Mouse (Mus musculus) midbrain, embryonic 13.5 days (tissue): ENCODE measurements at regions not wholly inside any gene's neighbourhood (a gene's known extent, or its start where the extent isn't known, plus 50 kb on each side); places are given as distances from the start of the nearest gene placed in this dataset.
A peak's percentile ranks its signal among the peaks of the same experiment; 100 is the strongest.

Source experiments
- ATAC-seq: fragments of 200-750 bp; cut with Nextera tagmentation; 2 replicates; pipeline ENCODE4 v1.8.0; 2017; ENCODE audit warnings: mild to moderate bottlenecking, moderate TSS enrichment, moderate library complexity
- H3K27ac ChIP-seq: fragments of 300-500 bp; sonication (generic); 2 replicates; pipeline ENCODE4 v1.5.1; 2015; ENCODE audit warnings: inconsistent platforms, mild to moderate bottlenecking, moderate library complexity
- H3K27me3 ChIP-seq: fragments of 300-500 bp; sonication (generic); 2 replicates; pipeline ENCODE4 v1.6.1; 2015; ENCODE audit warnings: mild to moderate bottlenecking, inconsistent platforms
- H3K36me3 ChIP-seq: fragments of 300-500 bp; sonication (generic); 2 replicates; pipeline ENCODE4 v1.6.1; 2015; ENCODE audit warnings: mild to moderate bottlenecking, inconsistent platforms
- H3K4me1 ChIP-seq: fragments of 300-500 bp; sonication (generic); replicated peaks from 2 replicates; pipeline ENCODE4 v1.6.1; 2015; ENCODE audit warnings: inconsistent platforms
- H3K4me2 ChIP-seq: fragments of 300-500 bp; sonication (generic); replicated peaks from 2 replicates; pipeline ENCODE4 v1.6.1; 2015; ENCODE audit warnings: moderate library complexity, mild to moderate bottlenecking, inconsistent platforms
- H3K4me3 ChIP-seq: fragments of 300-500 bp; sonication (generic); replicated peaks from 2 replicates; pipeline ENCODE4 v1.5.1; 2015; ENCODE audit warnings: mild to moderate bottlenecking, inconsistent platforms
- H3K9ac ChIP-seq: fragments of 300-500 bp; sonication (generic); replicated peaks from 2 replicates; pipeline ENCODE4 v1.6.1; 2015; ENCODE audit warnings: mild to moderate bottlenecking, inconsistent platforms
- H3K9me3 ChIP-seq: fragments of 300-500 bp; sonication (generic); 2 replicates; pipeline ENCODE4 v1.6.1; 2016; ENCODE audit warnings: mild to moderate bottlenecking, inconsistent platforms
- WGBS: fragments of 180-500 bp; shearing (Covaris S2); methylation state at CpG from one replicate; pipeline ENCODE4 v1.1.7; 2015; 5-methylcytosine and 5-hydroxymethylcytosine counted together

GRCm38 (mm10) chr14:105480048-105480447, 221.7 kb downstream of the Ndfip2 start:
- WGBS, result 45% methylated on average over 9 of the region's 9 CpGs

DNA sequence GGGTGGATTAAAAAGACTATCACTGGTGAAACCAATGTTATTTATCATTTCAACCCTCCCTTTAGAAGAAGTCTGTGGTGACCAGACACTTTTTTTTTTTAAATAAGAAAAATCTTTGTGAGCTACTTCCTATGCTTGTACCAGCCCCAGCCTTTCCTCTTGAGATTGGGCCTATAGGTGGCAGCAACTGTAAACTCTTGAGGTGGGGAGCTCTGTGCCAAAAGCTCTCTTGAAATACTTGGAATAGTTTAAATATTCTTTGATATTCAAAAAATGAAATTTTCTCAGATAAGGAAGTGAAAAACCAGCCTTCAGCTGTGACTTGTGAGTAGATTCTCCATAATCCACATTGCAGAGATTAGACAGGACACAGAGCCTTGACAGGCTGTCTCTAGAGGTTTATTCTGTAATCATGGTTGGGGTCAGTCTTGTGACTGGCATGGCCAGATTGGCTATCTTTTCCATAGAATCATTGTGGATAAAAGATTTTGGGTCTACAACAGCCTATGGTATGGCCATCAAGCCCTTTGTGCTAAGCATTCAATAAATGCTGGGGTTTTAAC, 216.7 kb downstream of the Ndfip2 start:
- no peak overlapping the region for H3K4me2 ChIP-seq
- no peaks in the 10 kb centered on the region for H3K9me3 ChIP-seq
- H3K27ac ChIP-seq, result no peak overlapping the region
- H3K4me3 ChIP-seq, result no peak overlapping the region
- H3K4me1 ChIP-seq, result peaks cover 2% of the 10 kb centered on the region
- H3K36me3 ChIP-seq, result no peaks in the 10 kb centered on the region
- ATAC-seq, result no peak
- peaks cover 16% of the 10 kb centered on the region for H3K27me3 ChIP-seq
- no peak overlapping the region for H3K9ac ChIP-seq

More at GRCm38 (mm10) chr14:105480048-105480447, 221.7 kb downstream of the Ndfip2 start:
- no peaks in the 10 kb centered on the region for H3K9me3 ChIP-seq
- H3K4me1 ChIP-seq, result peaks cover 34% of the 10 kb centered on the region
- peak overlapping the region; percentile 5; the same call in 1 of the 2 replicates for H3K4me3 ChIP-seq
- H3K4me2 ChIP-seq, result peak overlapping the region; percentile 7; the same call in 1 of the 2 replicates
- no peak for ATAC-seq
- H3K9ac ChIP-seq, result no peak overlapping the region
- peaks cover 27% of the 10 kb centered on the region for H3K27me3 ChIP-seq
- H3K36me3 ChIP-seq, result no peaks in the 10 kb centered on the region
- H3K27ac ChIP-seq, result no peak overlapping the region

GRCm38 (mm10) chr14:105448919-105449458, 190.6 kb downstream of the Ndfip2 start:
- no peak overlapping the region for H3K4me2 ChIP-seq
- H3K27me3 ChIP-seq, result no peaks in the 10 kb centered on the region
- no peak overlapping the region for H3K27ac ChIP-seq
- H3K36me3 ChIP-seq, result no peaks in the 10 kb centered on the region
- H3K9me3 ChIP-seq, result no peaks in the 10 kb centered on the region
- ATAC-seq, result no peak
- WGBS, result 90% methylated on average over 3 of the region's 3 CpGs
- H3K4me3 ChIP-seq, result no peak overlapping the region
- H3K4me1 ChIP-seq, result no peaks in the 10 kb centered on the region
- H3K9ac ChIP-seq, result no peak overlapping the region

GRCm38 (mm10) chr14:105447088-105447487, 188.7 kb downstream of the Ndfip2 start:
- H3K4me3 ChIP-seq, result no peak overlapping the region
- H3K27ac ChIP-seq, result no peak overlapping the region
- H3K27me3 ChIP-seq, result no peaks in the 10 kb centered on the region
- WGBS, result 91% methylated on average over 5 of the region's 5 CpGs
- H3K9me3 ChIP-seq, result no peaks in the 10 kb centered on the region
- no peaks in the 10 kb centered on the region for H3K4me1 ChIP-seq
- H3K9ac ChIP-seq, result no peak overlapping the region
- no peak overlapping the region for H3K4me2 ChIP-seq
- no peaks in the 10 kb centered on the region for H3K36me3 ChIP-seq
- no peak for ATAC-seq

DNA sequence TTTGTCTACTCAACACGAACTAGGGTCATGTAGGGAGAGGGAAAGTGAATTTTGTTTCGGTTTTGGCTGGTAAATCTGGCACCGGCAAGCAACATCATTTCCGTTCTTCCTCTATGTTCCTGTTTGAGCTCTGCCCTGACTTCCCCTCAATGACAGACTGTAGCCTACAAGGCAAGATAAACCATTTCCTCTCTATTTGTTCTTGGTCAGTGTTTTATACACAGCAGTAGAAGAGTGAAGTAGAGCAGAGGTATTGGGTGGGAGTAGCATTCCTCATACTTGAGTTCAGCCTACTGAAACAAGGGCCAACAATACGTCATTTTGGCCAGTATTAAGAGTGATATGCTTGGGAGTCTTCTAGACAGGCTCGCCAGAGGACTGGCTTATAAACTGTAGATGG, 177.0 kb downstream of the Ndfip2 start:
- no peak overlapping the region for H3K9ac ChIP-seq
- no peak overlapping the region for H3K4me3 ChIP-seq
- H3K27me3 ChIP-seq, result no peaks in the 10 kb centered on the region
- no peak for ATAC-seq
- H3K27ac ChIP-seq, result no peak overlapping the region
- H3K4me2 ChIP-seq, result no peak overlapping the region
- no peaks in the 10 kb centered on the region for H3K36me3 ChIP-seq
- peaks cover 12% of the 10 kb centered on the region for H3K4me1 ChIP-seq
- 88% methylated on average over 6 of the region's 6 CpGs for WGBS
- H3K9me3 ChIP-seq, result no peaks in the 10 kb centered on the region

- no peak for ATAC-seq
- H3K9ac ChIP-seq, result no peak overlapping the region
- no peak overlapping the region for H3K4me2 ChIP-seq
- H3K36me3 ChIP-seq, result no peaks in the 10 kb centered on the region
- whole genome bisulfite sequencing, result 92% methylated on average over 2 of the region's 2 CpGs
- peaks cover 12% of the 10 kb centered on the region for H3K4me1 ChIP-seq
- no peak overlapping the region for H3K4me3 ChIP-seq
- H3K27ac ChIP-seq, result no peak overlapping the region
- H3K9me3 ChIP-seq, result no peaks in the 10 kb centered on the region
- no peaks in the 10 kb centered on the region for H3K27me3 ChIP-seq
Measured at GRCm38 (mm10) chr14:105433456-105433855, 175.1 kb downstream of the Ndfip2 start.

GRCm38 (mm10) chr14:105432670-105433069, 174.3 kb downstream of the Ndfip2 start:
- no peaks in the 10 kb centered on the region for H3K9me3 ChIP-seq
- no peak overlapping the region for H3K4me2 ChIP-seq
- no peaks in the 10 kb centered on the region for H3K27me3 ChIP-seq
- H3K36me3 ChIP-seq, result no peaks in the 10 kb centered on the region
- H3K4me3 ChIP-seq, result no peak overlapping the region
- H3K4me1 ChIP-seq, result peaks cover 13% of the 10 kb centered on the region
- H3K9ac ChIP-seq, result no peak overlapping the region
- WGBS, result 2% methylated on average over 4 of the region's 4 CpGs
- ATAC-seq, result peak; percentile 92
- H3K27ac ChIP-seq, result 0 out of 2 replicates have a peak overlapping the region, but pooled peaks have one; percentile 25

DNA sequence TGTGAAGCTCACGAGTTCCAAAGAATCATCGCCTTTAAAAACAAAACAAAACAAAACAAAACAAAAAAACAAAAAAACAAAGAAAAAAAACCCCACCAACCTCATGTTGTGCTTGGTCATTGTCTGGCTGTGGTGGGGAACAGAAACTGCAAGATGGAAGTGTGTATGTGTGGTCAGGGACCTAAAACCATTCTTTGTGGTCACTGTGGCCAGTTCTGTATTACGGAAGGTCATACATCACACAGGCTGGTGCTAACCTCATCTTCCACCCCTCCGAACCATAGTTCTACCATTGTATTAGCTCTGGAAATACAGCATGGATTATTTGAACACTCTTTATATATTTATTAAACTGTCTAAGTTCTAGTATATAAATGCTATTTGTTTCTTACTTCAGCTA, 173.2 kb downstream of the Ndfip2 start:
- H3K36me3 ChIP-seq, result no peaks in the 10 kb centered on the region
- no peak overlapping the region for H3K4me2 ChIP-seq
- peaks cover 18% of the 10 kb centered on the region for H3K4me1 ChIP-seq
- no peaks in the 10 kb centered on the region for H3K9me3 ChIP-seq
- no peak overlapping the region for H3K4me3 ChIP-seq
- H3K9ac ChIP-seq, result no peak overlapping the region
- no peak overlapping the region for H3K27ac ChIP-seq
- no peaks in the 10 kb centered on the region for H3K27me3 ChIP-seq
- no peak for ATAC-seq
- 96% methylated on average over 4 of the region's 4 CpGs for WGBS

DNA sequence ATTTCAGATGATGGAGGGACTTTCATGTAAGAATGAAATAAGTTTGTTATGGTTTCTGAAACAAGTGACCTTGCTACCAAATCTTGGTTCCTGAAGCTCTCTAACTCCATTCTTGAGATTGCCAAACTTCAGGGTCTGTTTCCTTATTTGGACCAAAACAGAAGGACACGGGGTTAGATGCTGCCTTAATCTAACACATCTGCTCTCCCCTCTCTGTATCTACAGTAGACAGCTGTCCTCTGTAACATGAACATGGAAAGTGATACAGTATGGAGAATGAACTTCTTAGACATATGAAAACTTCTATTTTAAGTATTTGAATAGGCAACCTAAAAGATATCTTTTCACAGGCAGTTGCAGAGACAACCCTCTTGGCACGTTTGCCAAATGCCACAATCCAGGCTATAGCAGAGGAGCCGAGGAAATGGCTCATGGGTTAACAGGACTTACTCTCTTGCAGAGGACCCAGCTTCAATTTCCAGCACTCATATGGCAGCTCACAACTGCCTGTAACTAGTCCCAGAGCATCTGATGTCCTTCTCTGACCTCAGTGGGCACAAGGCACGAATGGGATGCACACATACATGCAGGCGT, 171.4 kb downstream of the Ndfip2 start:
- Histone ChIP-seq H3K4me2 (no peak overlapping the region), H3K36me3 (no peaks in the 10 kb centered on the region), H3K4me3 (no peak overlapping the region), H3K27me3 (no peaks in the 10 kb centered on the region), H3K9ac (no peak overlapping the region), H3K4me1 (peaks cover 18% of the 10 kb centered on the region), H3K27ac (no peak overlapping the region), H3K9me3 (no peaks in the 10 kb centered on the region)
- ATAC-seq, result no peak
- 89% methylated on average over 5 of the region's 5 CpGs for WGBS

DNA sequence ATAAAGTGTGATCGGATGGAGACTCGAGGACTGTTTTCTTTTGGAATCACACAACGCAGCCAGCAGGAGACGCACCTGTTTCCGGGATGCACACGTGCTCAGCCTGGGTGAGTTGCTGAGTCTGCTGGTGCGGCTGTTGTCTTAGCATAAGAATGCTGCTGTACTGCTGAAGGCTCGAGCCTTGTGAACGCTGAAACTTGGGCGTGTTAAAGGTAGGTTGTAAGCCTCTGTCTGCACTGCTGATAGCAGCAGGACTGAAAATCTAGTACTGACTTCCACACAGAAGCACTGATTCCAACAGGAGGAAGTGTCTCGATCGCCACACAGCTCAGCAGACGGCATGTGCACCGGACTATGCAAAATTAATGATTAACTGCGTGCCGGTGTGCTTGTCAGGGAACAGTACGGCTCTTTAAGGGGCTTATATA, 169.1 kb downstream of the Ndfip2 start:
- whole genome bisulfite sequencing, result 25% methylated on average over 17 of the region's 17 CpGs
- ATAC-seq, result peak; percentile 73; the same call in 1 of the 2 replicates
- H3K27ac ChIP-seq, result no peak overlapping the region

GRCm38 (mm10) chr14:105426597-105427334, 168.4 kb downstream of the Ndfip2 start:
- H3K4me2 ChIP-seq, result no peak overlapping the region
- WGBS, result 83% methylated on average over 19 of the region's 19 CpGs

More for the DNA sequence above, 169.1 kb downstream of the Ndfip2 start:
- H3K4me1 ChIP-seq, result peaks cover 12% of the 10 kb centered on the region
- H3K4me2 ChIP-seq, result peak overlapping the region; percentile 46
- peak overlapping the region; percentile 24 for H3K4me3 ChIP-seq
- H3K36me3 ChIP-seq, result no peaks in the 10 kb centered on the region
- no peaks in the 10 kb centered on the region for H3K27me3 ChIP-seq
- H3K9me3 ChIP-seq, result no peaks in the 10 kb centered on the region
- 0 out of 2 replicates have a peak overlapping the region, but pooled peaks have one; percentile 16 for H3K9ac ChIP-seq

GRCm38 (mm10) chr14:105417967-105418366, 159.6 kb downstream of the Ndfip2 start:
- Histone ChIP-seq H3K9me3 (no peaks in the 10 kb centered on the region), H3K4me3 (no peak overlapping the region), H3K36me3 (no peaks in the 10 kb centered on the region), H3K9ac (no peak overlapping the region), H3K4me2 (no peak overlapping the region), H3K27me3 (no peaks in the 10 kb centered on the region), H3K4me1 (no peaks in the 10 kb centered on the region), H3K27ac (no peak overlapping the region)
- no peak for ATAC-seq
- WGBS, result 51% methylated on average over 4 of the region's 4 CpGs

More at GRCm38 (mm10) chr14:105426597-105427334, 168.4 kb downstream of the Ndfip2 start:
- ATAC-seq, result no peak
- H3K9ac ChIP-seq, result no peak overlapping the region
- H3K9me3 ChIP-seq, result no peaks in the 10 kb centered on the region
- H3K4me3 ChIP-seq, result no peak overlapping the region
- 0 out of 2 replicates have a peak, but pooled peaks cover 6% of the 10 kb centered on the region for H3K4me1 ChIP-seq
- H3K27ac ChIP-seq, result no peak overlapping the region
- no peaks in the 10 kb centered on the region for H3K27me3 ChIP-seq
- H3K36me3 ChIP-seq, result no peaks in the 10 kb centered on the region
